15 mouse cellular contexts compared by ENCODE assay signal in the genomic region with DNA sequence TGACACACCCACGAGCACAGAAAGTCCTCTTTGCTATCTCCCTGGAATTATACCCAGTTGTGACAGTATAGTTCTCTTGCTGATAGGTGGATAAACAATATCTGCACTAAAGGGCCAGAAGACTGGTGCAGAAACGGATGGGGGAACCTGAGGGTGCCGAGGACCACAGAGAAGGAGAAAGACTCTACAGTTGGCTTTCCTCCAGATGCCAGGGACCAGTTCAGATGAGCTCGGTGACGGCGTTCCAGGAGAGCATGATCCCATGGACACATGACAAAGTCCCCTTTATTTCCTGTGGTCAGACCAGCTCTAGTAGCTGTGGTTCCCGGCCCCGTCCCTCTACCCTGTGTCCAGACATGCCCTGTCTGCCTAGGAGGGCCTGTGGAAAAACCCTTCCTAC. TPM values are rescaled to one million over a fixed set of nuclear protein-coding genes. Genes with fewer than 3 reads are reported as not detected.
DNase-seq lines count a peak whose midpoint lies in the region; ATAC-seq and TF ChIP-seq lines count a peak whose summit lies in the region.
"Had no signal": no experiment of that assay in that cellular context is flagged by ENCODE, and none has a peak within 500 bp of the region (broad histone marks: within the 10 kb centered on the region; RNA-seq: fewer than 3 reads in every experiment).

No protein-coding gene starts in this region.

- DNase-seq in forebrain, embryonic 14.5 days (ENCODE audit: low spot score), result peak; percentile 38
- no peak for DNase-seq in forebrain, embryonic 11.5 days (ENCODE audit: low spot score)
- peak; percentile 43 for DNase-seq in MN1 (ENCODE audit: low spot score)
- DNase-seq in kidney, adult 11 months, result peak; percentile 15
- peak; percentile 4 to 20 for DNase-seq in kidney, postnatal 36 days
- DNase-seq in lung, postnatal 4 days, result no peak
- DNase-seq in gastrocnemius, adult 2 months, result no peak
- DNase-seq: liver; lung, adult 2 months; thymus, postnatal 14 days had no signal

- H3K27ac ChIP-seq in forebrain, embryonic 14.5 days (ENCODE audit: low read depth, low read length), result peak overlapping the region; percentile 79; the same call in 1 of the 2 replicates
- no peak overlapping the region for H3K27ac ChIP-seq in forebrain, embryonic 11.5 days (ENCODE audit: low read depth, low read length)
- H3K27ac ChIP-seq in gastrocnemius, adult 2 months, result no peak overlapping the region
- no peak overlapping the region for H3K27ac ChIP-seq in intestine, postnatal 0 days (ENCODE audit: low read depth, low read length)
- H3K27ac ChIP-seq: heart, embryonic 13.5 days; stomach, embryonic 15.5 days had no signal

- no peak overlapping the region for H3K4me3 ChIP-seq in forebrain, embryonic 14.5 days (ENCODE audit: low read depth, low read length)
- no peak overlapping the region for H3K4me3 ChIP-seq in forebrain, embryonic 11.5 days (ENCODE audit: low read depth, low read length)
- H3K4me3 ChIP-seq in gastrocnemius, adult 2 months, result no peak overlapping the region
- no peak overlapping the region for H3K4me3 ChIP-seq in intestine, postnatal 0 days (ENCODE audit: low read depth, low read length)
- H3K4me3 ChIP-seq: heart, embryonic 13.5 days; myocyte; stomach, embryonic 15.5 days had no signal

- H3K4me2 ChIP-seq in forebrain, embryonic 14.5 days (ENCODE audit: low read length), result no peak overlapping the region
- H3K4me2 ChIP-seq in forebrain, embryonic 11.5 days (ENCODE audit: low read depth, low read length, severe bottlenecking), result no peak overlapping the region
- no peak overlapping the region for H3K4me2 ChIP-seq in intestine, postnatal 0 days (replicated peaks; ENCODE audit: low read depth)
- H3K4me2 ChIP-seq: heart, embryonic 13.5 days; stomach, embryonic 15.5 days had no signal

- no peak overlapping the region for H3K9ac ChIP-seq in forebrain, embryonic 14.5 days (ENCODE audit: low read length)
- no peak overlapping the region for H3K9ac ChIP-seq in forebrain, embryonic 11.5 days (ENCODE audit: low read length)
- H3K9ac ChIP-seq in intestine, postnatal 0 days (ENCODE audit: low read depth, low read length), result no peak overlapping the region
- H3K9ac ChIP-seq: heart, embryonic 13.5 days; stomach, embryonic 15.5 days had no signal

- TF ChIP-seq CTCF in gastrocnemius, adult 2 months (IDR thresholded peaks at IDR 0.05), result no peak
- TF ChIP-seq CTCF in intestine, postnatal 0 days (IDR thresholded peaks at IDR 0.05; ENCODE audit: low read depth), result no peak

- WGBS in forebrain, embryonic 14.5 days, result 64% methylated on average over 8 of the region's 8 CpGs
- WGBS in forebrain, embryonic 11.5 days, result 83% methylated on average over 8 of the region's 8 CpGs
- 49% methylated on average over 8 of the region's 8 CpGs for WGBS in intestine, postnatal 0 days

- H3K9me3 ChIP-seq in forebrain, embryonic 14.5 days (replicated peaks; ENCODE audit: control insufficient read depth, low read length), result no peaks in the 10 kb centered on the region
- no peaks in the 10 kb centered on the region for H3K9me3 ChIP-seq in forebrain, embryonic 11.5 days (ENCODE audit: control insufficient read depth, low read length)
- no peaks in the 10 kb centered on the region for H3K9me3 ChIP-seq in intestine, postnatal 0 days (ENCODE audit: control insufficient read depth)
- H3K9me3 ChIP-seq: heart, embryonic 13.5 days; stomach, embryonic 15.5 days had no signal

- intact Hi-C loops in gastrocnemius, adult 2 months (cut with DNase I), result no loop called here

- peaks cover 16% of the 10 kb centered on the region for H3K4me1 ChIP-seq in forebrain, embryonic 14.5 days (ENCODE audit: control insufficient read depth, insufficient read depth, low read length)
- H3K4me1 ChIP-seq in forebrain, embryonic 11.5 days (replicated peaks; ENCODE audit: control insufficient read depth, insufficient read depth, low read length), result no peaks in the 10 kb centered on the region
- H3K4me1 ChIP-seq in intestine, postnatal 0 days (replicated peaks; ENCODE audit: control insufficient read depth, insufficient read depth, low read length), result no peaks in the 10 kb centered on the region
- H3K4me1 ChIP-seq: stomach, embryonic 15.5 days had no signal

- no peaks in the 10 kb centered on the region for H3K36me3 ChIP-seq in forebrain, embryonic 14.5 days (ENCODE audit: control insufficient read depth, insufficient read depth, low read length)
- H3K36me3 ChIP-seq in forebrain, embryonic 11.5 days (ENCODE audit: control insufficient read depth, insufficient read depth, low read length), result no peaks in the 10 kb centered on the region
- H3K36me3 ChIP-seq in intestine, postnatal 0 days (ENCODE audit: control insufficient read depth, insufficient read depth), result no peaks in the 10 kb centered on the region
- H3K36me3 ChIP-seq: heart, embryonic 13.5 days; stomach, embryonic 15.5 days had no signal

- peak; percentile 2; the same call in 1 of the 2 replicates for ATAC-seq in forebrain, embryonic 14.5 days
- ATAC-seq in forebrain, embryonic 11.5 days (replicated peaks; ENCODE audit: low FRiP score), result no peak
- no peak for ATAC-seq in intestine, postnatal 0 days

- H3K27me3 ChIP-seq in forebrain, embryonic 14.5 days (replicated peaks; ENCODE audit: control insufficient read depth, insufficient read depth, low read length), result no peaks in the 10 kb centered on the region
- H3K27me3 ChIP-seq in forebrain, embryonic 11.5 days (ENCODE audit: control insufficient read depth, insufficient read depth, low read length), result no peaks in the 10 kb centered on the region
- H3K27me3 ChIP-seq in intestine, postnatal 0 days (replicated peaks; ENCODE audit: control insufficient read depth, insufficient read depth, low read length), result no peaks in the 10 kb centered on the region
- H3K27me3 ChIP-seq: heart, embryonic 13.5 days; stomach, embryonic 15.5 days had no signal

RNA-seq across cellular contexts. Expression of a gene that starts 44.2 kb away (rescaled TPM):
- 3.2 and 3.6 TPM in 2 replicates for polyA plus RNA-seq in forebrain, embryonic 14.5 days (2014; fragmentation: Nextera tagmentation; extraction: Ambion mirVana)
- polyA plus RNA-seq in forebrain, embryonic 11.5 days (2014; fragmentation: Nextera tagmentation; extraction: Ambion mirVana), result 1.3 and 1.9 TPM in 2 replicates
- total RNA-seq in gastrocnemius, adult 2 months (2021), result under 1 TPM in 1 of 2 experiments, not detected in 1; 0.10 TPM
- 0.52 and 0.76 TPM in 2 replicates for polyA plus RNA-seq in intestine, postnatal 0 days (2015; fragmentation: Nextera tagmentation; extraction: Ambion mirVana)
- total RNA-seq: megakaryocyte progenitor cell, adult 5-6 weeks had no signal
- polyA plus RNA-seq: myocyte had no signal

Comparison
In these comparisons a context has a peak if more than half of its experiments do, and no peak if none do; other contexts are left out.
1. DNase-seq: peak in forebrain, embryonic 14.5 days (single experiment), MN1 (single experiment), kidney, adult 11 months (single experiment) and kidney, postnatal 36 days (2 of 2); none in forebrain, embryonic 11.5 days (single experiment), lung, postnatal 4 days (0 of 2) and gastrocnemius, adult 2 months (single experiment).